Mouse (Mus musculus) liver, embryonic 11.5 days (tissue): ENCODE measurements around the gene Plxdc2. TPM values are rescaled to one million over a fixed set of nuclear protein-coding genes. Genes with fewer than 3 reads are reported as not detected.

Experiments
- ATAC-seq: fragments of 200-750 bp; cut with Nextera tagmentation; replicated peaks from 2 replicates; pipeline ENCODE4 v1.8.0; 2017; ENCODE audit warnings: moderate number of reproducible peaks, mild to moderate bottlenecking, moderate TSS enrichment, moderate library complexity; ENCODE audit not compliant: low FRiP score
- DNase-seq: peaks from one replicate; pipeline ENCODE4 v3.0.0-alpha.2; 2017; ENCODE audit warnings: low spot score
- H3K27ac ChIP-seq: fragments of 300-500 bp; sonication (generic); 2 replicates; pipeline ENCODE4 v1.5.1; 2014; ENCODE audit warnings: mild to moderate bottlenecking, low read depth, low read length, control low read depth
- H3K27me3 ChIP-seq: fragments of 300-500 bp; sonication (generic); replicated peaks from 2 replicates; pipeline ENCODE4 v1.6.1; 2014; ENCODE audit warnings: low read length, mixed read lengths; ENCODE audit not compliant: control insufficient read depth, insufficient read depth
- H3K36me3 ChIP-seq: fragments of 300-500 bp; sonication (generic); 2 replicates; pipeline ENCODE4 v1.6.1; 2014; ENCODE audit warnings: mild to moderate bottlenecking, low read length, moderate library complexity, mixed read lengths; ENCODE audit not compliant: control insufficient read depth, insufficient read depth
- H3K4me1 ChIP-seq: fragments of 300-500 bp; sonication (generic); replicated peaks from 2 replicates; pipeline ENCODE4 v1.6.1; 2014; ENCODE audit warnings: low read length, mixed read lengths; ENCODE audit not compliant: control insufficient read depth, insufficient read depth
- H3K4me2 ChIP-seq: fragments of 300-500 bp; sonication (generic); 2 replicates; pipeline ENCODE4 v1.6.1; 2014; ENCODE audit warnings: mild to moderate bottlenecking, control low read depth, moderate library complexity
- H3K4me3 ChIP-seq: fragments of 300-500 bp; sonication (generic); 2 replicates; pipeline ENCODE4 v1.5.1; 2014; ENCODE audit warnings: low read depth, low read length, control low read depth
- H3K9ac ChIP-seq: fragments of 300-500 bp; sonication (generic); 2 replicates; pipeline ENCODE4 v1.6.1; 2014; ENCODE audit warnings: low read depth, low read length, control low read depth
- H3K9me3 ChIP-seq: fragments of 300-500 bp; sonication (generic); 2 replicates; pipeline ENCODE4 v1.6.1; 2016; ENCODE audit warnings: low read length, inconsistent platforms, mixed read lengths; ENCODE audit not compliant: control insufficient read depth
- WGBS: fragments of 180-500 bp; shearing (Covaris S2); extraction: QIAGEN DNeasy Blood & Tissue Kit; methylation state at CpG from one replicate; pipeline ENCODE4 v1.1.7; 2014; 5-methylcytosine and 5-hydroxymethylcytosine counted together
- polyA plus RNA-seq: library from polyadenylated mRNA; unstranded; fragments of >200 nt; fragmentation: Nextera tagmentation; extraction: Ambion mirVana; gene quantifications from 2 replicates; pipeline ENCODE4 v1.2.1, GENCODE M21; 2014

Plxdc2 gene
- polyA plus RNA-seq, 1 experiment from 2014 or later: 8.8 TPM

- DNase-seq (no peak), ATAC-seq (no peak)
- no peaks in the 10 kb centered on the region for H3K36me3 ChIP-seq
- no peak overlapping the region for H3K4me2 ChIP-seq
- H3K9me3 ChIP-seq: no peaks in the 10 kb centered on the region
- H3K4me3 ChIP-seq: no peak overlapping the region
- no peak overlapping the region for H3K9ac ChIP-seq
- 68% methylated on average over 2 of the region's 2 CpGs for WGBS
- no peaks in the 10 kb centered on the region for H3K27me3 ChIP-seq
- no peak overlapping the region for H3K27ac ChIP-seq
- H3K4me1 ChIP-seq: no peaks in the 10 kb centered on the region
These were observed 295.6 kb downstream of the Plxdc2 start for GRCm38 (mm10) chr2:16651713-16652112.

GRCm38 (mm10) chr2:16664516-16664915 lies 308.4 kb downstream of the Plxdc2 start:
- Histone ChIP-seq H3K9me3 (no peaks in the 10 kb centered on the region), H3K4me2 (no peak overlapping the region), H3K36me3 (no peaks in the 10 kb centered on the region), H3K27me3 (no peaks in the 10 kb centered on the region), H3K4me1 (no peaks in the 10 kb centered on the region), H3K27ac (no peak overlapping the region), H3K9ac (no peak overlapping the region), H3K4me3 (no peak overlapping the region)
- no peak for DNase-seq
- ATAC-seq: no peak
- WGBS: 63% methylated on average over 1 of the region's 1 CpGs

DNA sequence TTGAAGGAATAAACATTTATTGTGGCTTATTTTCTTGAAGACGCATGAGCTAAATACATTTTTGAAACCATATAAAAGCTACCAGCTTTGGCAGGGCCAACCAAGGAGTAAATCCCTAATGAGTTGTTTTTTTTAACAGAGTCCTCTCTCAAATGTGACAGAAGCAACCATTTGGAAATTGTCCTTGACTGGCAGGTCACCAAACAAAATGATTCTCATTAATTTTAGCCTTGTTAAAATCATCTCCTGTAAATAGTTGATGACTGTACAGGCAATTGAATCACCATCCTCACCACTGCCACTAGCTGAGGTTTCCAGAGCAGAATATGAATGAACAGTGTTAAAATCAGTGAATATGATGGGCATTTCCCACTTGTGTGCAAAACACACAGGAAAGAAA lies 312.3 kb downstream of the Plxdc2 start:
- H3K4me2 ChIP-seq: no peak overlapping the region
- no peaks in the 10 kb centered on the region for H3K27me3 ChIP-seq
- ATAC-seq (no peak), DNase-seq (no peak)
- H3K4me3 ChIP-seq: no peak overlapping the region
- no peaks in the 10 kb centered on the region for H3K4me1 ChIP-seq
- no peak overlapping the region for H3K9ac ChIP-seq
- no peaks in the 10 kb centered on the region for H3K36me3 ChIP-seq
- H3K9me3 ChIP-seq: no peaks in the 10 kb centered on the region
- H3K27ac ChIP-seq: no peak overlapping the region
- WGBS: 88% methylated on average over 1 of the region's 1 CpGs

DNA sequence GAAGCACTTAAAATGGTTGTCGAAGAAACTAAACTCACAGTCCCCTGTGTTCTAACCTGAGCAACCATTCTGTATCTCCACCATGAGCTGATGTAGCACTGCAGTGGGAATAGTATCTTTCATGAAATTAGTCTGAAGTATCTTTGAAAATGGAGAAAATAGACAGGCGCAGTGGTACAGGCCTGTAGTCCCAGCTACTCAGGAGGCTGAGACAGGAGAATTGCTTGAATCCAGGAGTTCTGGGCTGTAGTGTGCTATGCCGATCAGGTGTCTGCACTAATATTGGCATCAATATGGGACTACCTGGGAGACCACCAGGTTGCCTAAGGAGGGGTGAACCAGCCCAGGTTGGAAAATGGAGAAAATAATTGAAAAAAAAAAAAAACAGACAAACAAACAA lies 326.8 kb downstream of the Plxdc2 start:
- WGBS: 89% methylated on average over 3 of the region's 3 CpGs
- Histone ChIP-seq H3K9me3 (no peaks in the 10 kb centered on the region), H3K27me3 (no peaks in the 10 kb centered on the region), H3K4me3 (no peak overlapping the region), H3K4me2 (no peak overlapping the region), H3K27ac (no peak overlapping the region), H3K9ac (no peak overlapping the region), H3K36me3 (no peaks in the 10 kb centered on the region), H3K4me1 (no peaks in the 10 kb centered on the region)
- DNase-seq (no peak), ATAC-seq (no peak)

DNA sequence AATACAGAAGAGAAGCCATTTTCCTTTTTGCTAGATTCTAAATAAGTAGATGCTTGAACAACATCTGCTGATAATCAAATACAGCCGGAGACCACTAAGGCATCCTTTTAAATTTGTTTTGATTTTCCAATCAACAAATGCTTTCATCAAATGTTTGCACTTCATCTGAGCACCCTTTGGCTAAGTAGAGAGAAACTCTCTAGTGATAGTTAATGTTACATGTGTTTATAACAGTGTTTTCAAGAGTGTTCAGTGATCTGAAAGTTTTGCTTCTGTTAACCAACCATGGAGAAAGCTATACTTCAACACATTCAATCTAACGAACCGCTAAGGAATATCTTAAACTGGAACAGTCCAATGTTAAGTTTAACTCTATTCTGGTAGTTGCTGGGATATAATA lies 327.6 kb downstream of the Plxdc2 start:
- H3K36me3 ChIP-seq: no peaks in the 10 kb centered on the region
- H3K27ac ChIP-seq: no peak overlapping the region
- H3K4me2 ChIP-seq: no peak overlapping the region
- no peak for ATAC-seq
- no peak overlapping the region for H3K4me3 ChIP-seq
- H3K9me3 ChIP-seq: no peaks in the 10 kb centered on the region
- no peaks in the 10 kb centered on the region for H3K4me1 ChIP-seq
- H3K27me3 ChIP-seq: no peaks in the 10 kb centered on the region
- WGBS: 90% methylated on average over 3 of the region's 3 CpGs
- no peak overlapping the region for H3K9ac ChIP-seq
- DNase-seq: no peak

DNA sequence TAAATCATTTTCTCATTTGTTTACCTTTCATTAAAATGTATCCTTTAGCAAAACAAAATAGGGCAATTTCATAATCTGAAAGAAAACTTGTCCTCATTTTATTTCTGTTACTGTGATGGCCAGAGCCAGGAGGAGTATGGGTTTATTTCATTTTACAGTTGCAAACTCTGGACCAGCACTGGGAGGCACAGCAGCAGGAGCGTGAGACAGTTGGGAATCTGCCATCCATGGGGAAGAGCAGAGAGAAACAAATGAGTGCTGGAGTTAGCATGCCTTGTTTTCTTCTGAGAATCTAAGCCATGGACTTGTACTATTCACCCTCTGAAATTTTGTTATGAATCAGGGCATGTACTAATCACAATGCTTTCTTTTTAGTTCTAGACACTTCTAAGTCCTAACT lies 328.4 kb downstream of the Plxdc2 start:
- WGBS: 89% methylated on average over 1 of the region's 1 CpGs
- DNase-seq: no peak
- no peak overlapping the region for H3K4me2 ChIP-seq

GRCm38 (mm10) chr2:16696390-16696789 lies 340.3 kb downstream of the Plxdc2 start:
- 72% methylated on average over 2 of the region's 2 CpGs for WGBS

More for the DNA sequence above, 328.4 kb downstream of the Plxdc2 start:
- Histone ChIP-seq H3K9me3 (no peaks in the 10 kb centered on the region), H3K27me3 (no peaks in the 10 kb centered on the region), H3K4me1 (no peaks in the 10 kb centered on the region), H3K4me3 (no peak overlapping the region), H3K27ac (no peak overlapping the region), H3K36me3 (no peaks in the 10 kb centered on the region), H3K9ac (no peak overlapping the region)
- ATAC-seq: no peak

DNA sequence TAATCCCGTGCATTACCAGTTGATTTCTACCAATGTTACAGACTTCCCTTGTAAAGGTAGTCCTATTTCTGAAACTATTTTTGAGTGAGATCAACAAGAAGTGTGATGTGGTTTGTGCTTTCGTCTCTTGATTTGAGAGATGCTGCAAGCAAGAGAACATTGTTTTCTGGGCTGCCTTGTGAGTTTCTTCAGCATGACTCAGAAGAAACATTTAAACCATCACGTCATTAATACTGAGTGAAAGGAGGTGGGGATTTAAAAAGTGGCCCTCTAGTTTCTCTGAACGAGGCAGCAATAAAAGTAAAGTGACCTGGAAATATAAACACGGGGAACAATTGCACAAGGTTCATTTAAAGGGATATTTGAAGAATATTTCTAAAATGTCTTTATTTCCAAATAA lies 341.1 kb downstream of the Plxdc2 start:
- Histone ChIP-seq H3K4me1 (no peaks in the 10 kb centered on the region), H3K4me2 (no peak overlapping the region), H3K4me3 (no peak overlapping the region), H3K27me3 (no peaks in the 10 kb centered on the region), H3K9ac (no peak overlapping the region), H3K27ac (no peak overlapping the region), H3K9me3 (no peaks in the 10 kb centered on the region), H3K36me3 (no peaks in the 10 kb centered on the region)
- DNase-seq (no peak), ATAC-seq (no peak)
- 66% methylated on average over 5 of the region's 5 CpGs for WGBS

More at GRCm38 (mm10) chr2:16696390-16696789, 340.3 kb downstream of the Plxdc2 start:
- Histone ChIP-seq H3K9me3 (no peaks in the 10 kb centered on the region), H3K27me3 (no peaks in the 10 kb centered on the region), H3K4me3 (no peak overlapping the region), H3K27ac (no peak overlapping the region), H3K4me2 (no peak overlapping the region), H3K4me1 (no peaks in the 10 kb centered on the region), H3K36me3 (no peaks in the 10 kb centered on the region), H3K9ac (no peak overlapping the region)
- ATAC-seq (no peak), DNase-seq (no peak)

- Histone ChIP-seq H3K27ac (no peak overlapping the region), H3K4me2 (no peak overlapping the region), H3K36me3 (no peaks in the 10 kb centered on the region), H3K9me3 (no peaks in the 10 kb centered on the region), H3K4me1 (no peaks in the 10 kb centered on the region), H3K27me3 (no peaks in the 10 kb centered on the region), H3K9ac (no peak overlapping the region), H3K4me3 (no peak overlapping the region)
- WGBS: 83% methylated on average over 2 of the region's 2 CpGs
- ATAC-seq (no peak), DNase-seq (no peak)
These were observed 350.1 kb downstream of the Plxdc2 start for GRCm38 (mm10) chr2:16706227-16706626.
